Mouse (Mus musculus) kidney, adult 9 months (tissue): ENCODE measurements around the gene Il18rap.

Experiments used
- DNase-seq: peaks from one replicate; pipeline ENCODE4 v3.0.0; 2022

The Il18rap gene

GRCm38 (mm10) chr1:40514851-40515585 lies at the start of gene Il18rap:
Gene Il18rap (plus strand): TSS chr1:40515362.
- DNase-seq: no peak

GRCm38 (mm10) chr1:40465477-40466430 lies 49.4 kb upstream of the Il18rap start, which contains the start of gene Il18r1:
Gene Il18r1 (plus strand): TSS chr1:40465552.
- peak; percentile 21 for DNase-seq

- DNase-seq: no peak
Measured at GRCm38 (mm10) chr1:40467306-40467705, 47.9 kb upstream of the Il18rap start.

DNA sequence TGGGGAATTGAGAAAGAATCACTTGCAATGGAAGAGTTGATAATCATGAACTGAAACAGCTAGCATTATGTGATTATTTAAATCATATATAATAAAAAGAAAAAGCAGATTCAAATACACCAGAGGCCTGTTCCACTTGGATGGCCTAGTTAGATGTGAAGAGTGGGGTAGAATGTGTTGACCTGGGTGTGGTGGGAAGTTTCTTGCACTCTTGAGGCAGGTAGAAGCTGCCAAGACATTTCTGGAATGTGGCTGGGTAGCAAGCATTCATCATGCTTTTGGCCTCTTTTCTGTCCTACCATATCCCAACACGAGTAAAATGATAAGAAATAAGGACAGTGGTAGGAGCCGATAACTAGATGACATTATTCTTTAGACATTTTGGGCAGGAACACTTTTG lies 46.4 kb upstream of the Il18rap start:
- DNase-seq: no peak

DNA sequence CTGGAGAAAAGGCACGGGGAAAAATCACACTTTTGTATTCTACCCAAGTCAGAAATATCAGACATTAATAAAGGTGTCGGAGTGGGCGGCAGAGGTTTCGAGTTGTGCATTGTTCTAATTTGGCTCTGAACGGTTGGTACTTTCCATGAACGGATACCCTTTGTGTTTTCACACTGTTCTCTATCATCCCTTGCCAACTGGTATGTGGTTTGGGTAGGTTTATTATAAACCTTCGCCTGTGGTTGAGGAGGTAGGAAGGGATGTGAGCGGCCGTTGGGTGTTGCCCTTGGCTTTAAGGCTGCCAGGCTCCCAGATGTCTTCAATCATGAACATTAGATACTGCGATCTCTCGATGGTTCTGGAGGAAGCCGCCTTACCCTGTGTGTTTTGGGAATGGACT lies 45.3 kb upstream of the Il18rap start:
- no peak for DNase-seq

DNA sequence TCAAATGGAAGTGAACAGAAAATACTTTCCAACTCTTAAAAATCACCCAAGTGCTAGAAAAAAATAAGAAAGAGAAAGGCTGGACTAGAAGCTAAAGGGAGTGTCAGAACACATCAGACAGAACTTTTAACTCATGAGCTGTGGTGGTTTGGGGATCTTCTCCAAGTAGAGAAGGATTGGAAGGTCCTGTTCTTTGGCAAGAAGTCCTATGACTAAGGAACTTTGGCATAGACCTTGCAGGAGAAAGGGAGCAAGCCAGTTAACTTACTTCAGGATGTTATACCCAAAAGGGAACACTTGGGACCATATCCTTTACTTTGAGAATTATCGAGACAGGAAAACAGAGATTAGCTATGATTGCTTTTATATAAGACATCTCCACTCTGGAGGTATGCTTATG lies 42.8 kb upstream of the Il18rap start:
- no peak for DNase-seq

GRCm38 (mm10) chr1:40473640-40474039 lies 41.5 kb upstream of the Il18rap start:
- no peak for DNase-seq

DNA sequence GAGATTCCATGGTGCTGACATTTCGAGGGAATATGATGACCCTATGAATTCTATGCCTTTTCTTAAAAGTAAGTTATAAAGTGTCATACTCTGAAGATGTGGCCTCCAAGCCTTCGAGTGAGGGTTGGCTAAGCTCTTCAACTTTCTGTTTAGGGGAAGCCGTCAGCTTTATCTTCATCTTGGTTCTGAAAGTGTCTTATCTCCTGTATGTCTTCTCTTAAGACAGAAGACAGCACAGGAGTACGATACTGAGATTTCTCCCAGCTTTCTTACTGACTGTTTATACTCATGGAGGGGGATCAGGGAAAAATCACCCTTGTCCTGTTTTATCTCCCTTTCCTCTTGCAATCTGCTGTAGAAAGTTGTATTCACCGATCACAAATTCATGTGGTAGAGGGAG lies 40.8 kb upstream of the Il18rap start:
- DNase-seq: no peak

GRCm38 (mm10) chr1:40475697-40476096 lies 39.5 kb upstream of the Il18rap start:
- peak; percentile 7 for DNase-seq

GRCm38 (mm10) chr1:40476756-40477155 lies 38.4 kb upstream of the Il18rap start:
- DNase-seq: no peak

GRCm38 (mm10) chr1:40479505-40479923 lies 35.6 kb upstream of the Il18rap start:
- peak; percentile 5 for DNase-seq

GRCm38 (mm10) chr1:40494594-40494993 lies 20.6 kb upstream of the Il18rap start:
- no peak for DNase-seq

DNA sequence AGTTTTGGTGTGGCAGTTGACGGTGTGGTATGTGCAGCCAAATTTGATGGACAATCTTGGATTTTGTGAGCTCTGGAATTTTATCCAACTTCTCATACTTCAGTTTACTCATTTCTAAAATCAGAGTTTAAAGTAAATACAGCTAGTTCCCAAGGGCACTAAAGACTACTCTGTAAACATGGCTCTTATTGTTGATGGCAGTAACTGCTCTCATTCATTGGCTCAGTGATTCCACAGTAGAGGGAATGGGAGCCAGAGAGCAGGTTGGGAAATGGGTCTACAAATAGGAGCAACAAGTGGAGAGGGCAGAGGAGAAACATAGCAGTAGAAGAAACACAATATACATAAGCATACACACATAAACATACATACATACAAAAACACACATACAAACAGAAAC lies 15.5 kb upstream of the Il18rap start:
- no peak for DNase-seq

GRCm38 (mm10) chr1:40501126-40501525 lies 14.0 kb upstream of the Il18rap start:
- no peak for DNase-seq

DNA sequence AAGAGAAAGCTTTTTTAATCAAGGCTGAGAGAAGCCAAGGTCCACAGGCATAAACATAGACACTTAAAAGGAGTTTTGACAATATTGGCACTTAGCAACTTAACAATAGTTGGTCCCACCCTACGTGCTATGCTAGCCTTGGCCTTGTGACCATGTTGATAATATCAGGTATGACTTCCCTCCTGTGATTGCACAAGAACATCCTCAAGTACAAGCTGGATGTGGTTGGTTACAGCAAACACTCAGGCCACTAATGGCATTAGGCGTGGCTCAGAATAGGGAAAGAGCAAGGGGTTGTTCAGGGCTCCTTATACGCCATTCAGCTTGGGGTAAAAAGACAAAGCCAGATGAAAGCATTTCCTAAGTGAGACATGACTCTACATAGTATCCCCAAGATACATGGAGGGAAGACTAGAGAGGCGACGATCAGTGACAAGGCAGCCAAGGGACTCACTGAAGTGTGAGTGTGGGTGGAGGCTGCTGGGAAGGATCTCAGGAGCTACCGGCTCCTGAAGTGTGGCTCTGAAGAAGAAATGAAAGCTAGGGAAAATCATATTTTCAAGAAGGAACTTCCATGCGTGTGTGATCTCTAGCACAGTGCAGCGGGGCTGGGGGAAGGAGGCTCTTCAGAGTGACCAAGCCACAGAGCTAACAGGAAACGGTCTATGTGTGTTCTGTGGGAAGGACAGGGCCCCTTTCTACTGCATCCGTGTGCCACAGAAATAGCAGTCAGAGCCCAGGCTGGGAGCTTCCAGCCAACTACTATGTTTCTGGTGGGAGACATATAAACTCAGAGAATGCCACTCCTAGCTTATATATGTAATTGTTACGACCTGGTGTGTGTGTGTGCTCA lies 13.4 kb upstream of the Il18rap start:
- DNase-seq: no peak

GRCm38 (mm10) chr1:40504548-40504947 lies 10.6 kb upstream of the Il18rap start:
- no peak for DNase-seq

DNA sequence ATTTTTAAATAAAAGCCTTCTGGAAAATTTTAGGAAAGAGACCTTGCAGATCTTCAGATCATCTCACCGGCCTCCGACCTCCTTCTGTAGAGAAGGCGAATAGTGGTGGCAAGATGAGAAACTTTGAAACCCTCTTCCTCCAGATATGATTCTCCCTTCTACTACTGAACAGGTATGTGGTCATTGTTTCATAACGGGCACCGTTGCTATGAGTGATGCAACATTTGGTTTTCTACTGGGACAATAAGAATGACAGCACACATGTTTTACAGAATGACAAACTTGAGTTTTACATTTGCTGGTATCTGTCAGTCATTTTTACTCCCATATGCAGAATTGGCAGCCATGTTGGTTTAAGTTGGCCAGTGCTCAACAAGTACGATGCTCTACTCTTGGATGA lies 1.2 kb downstream of the Il18rap start:
- no peak for DNase-seq

GRCm38 (mm10) chr1:40522918-40523317 lies 7.8 kb downstream of the Il18rap start:
- no peak for DNase-seq

GRCm38 (mm10) chr1:40523971-40524722 lies 9.0 kb downstream of the Il18rap start:
- DNase-seq: no peak

DNA sequence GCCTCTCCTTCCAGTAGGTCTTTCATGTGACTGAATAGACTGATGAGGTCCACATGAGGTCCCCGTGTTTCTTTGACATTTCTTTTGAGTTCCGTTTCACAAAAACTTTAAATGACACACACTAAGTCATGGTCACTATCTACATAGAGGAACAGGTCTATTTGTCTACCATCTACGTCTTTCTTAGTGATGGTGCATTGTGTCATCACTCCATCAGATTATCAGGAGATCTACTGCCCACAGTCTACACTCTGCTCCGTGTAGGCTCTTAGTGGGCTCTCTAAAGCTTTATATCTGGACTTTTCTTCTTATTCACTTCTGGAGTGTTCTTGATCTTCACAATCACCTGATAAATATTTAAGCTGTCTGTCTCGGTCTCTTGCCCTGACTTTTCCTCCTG lies 14.1 kb downstream of the Il18rap start:
- DNase-seq: no peak

- DNase-seq: peak; percentile 4
Measured at GRCm38 (mm10) chr1:40537577-40537976, 22.4 kb downstream of the Il18rap start.

- peak; percentile 58 for DNase-seq
Measured at GRCm38 (mm10) chr1:40544650-40545049, 29.5 kb downstream of the Il18rap start.
